Mouse (Mus musculus) liver, adult 2 months (tissue): ENCODE measurements at regions not wholly inside any gene's neighbourhood (a gene's known extent, or its start where the extent isn't known, plus 50 kb on each side); places are given as distances from the start of the nearest gene placed in this dataset.
A peak's percentile ranks its signal among the peaks of the same experiment; 100 is the strongest.

Source experiments
- DNase-seq: peaks from one replicate; pipeline ENCODE4 v3.0.0-alpha.2; 2011; ENCODE audit warnings: low read depth, low spot score; ENCODE audit errors: extremely low read depth
- H3K27ac ChIP-seq: fragments of 200-500 bp; replicated peaks from 2 replicates; pipeline ENCODE4 v1.5.1; 2012; ENCODE audit warnings: low read depth, mild to moderate bottlenecking, control low read depth, inconsistent platforms, low read length; ENCODE audit not compliant: insufficient read depth
- H3K27me3 ChIP-seq: fragments of 200-500 bp; 2 replicates; pipeline ENCODE4 v1.6.1; 2012; ENCODE audit warnings: mild to moderate bottlenecking, moderate library complexity, low read length, inconsistent platforms; ENCODE audit not compliant: control insufficient read depth, insufficient read depth
- H3K36me3 ChIP-seq: fragments of 200-500 bp; 2 replicates; pipeline ENCODE4 v1.6.1; 2012; ENCODE audit warnings: low read length, inconsistent platforms; ENCODE audit not compliant: control insufficient read depth, insufficient read depth
- H3K4me1 ChIP-seq: fragments of 200-500 bp; 2 replicates; pipeline ENCODE4 v1.6.1; 2011; ENCODE audit warnings: low read length; ENCODE audit not compliant: control insufficient read depth, insufficient read depth
- H3K4me3 ChIP-seq: fragments of 200-500 bp; 2 replicates; pipeline ENCODE4 v1.5.1; 2011; ENCODE audit warnings: low read depth, mild to moderate bottlenecking, control low read depth, low read length, moderate library complexity; ENCODE audit not compliant: insufficient read depth
- H3K79me2 ChIP-seq: fragments of 200-500 bp; 2 replicates; pipeline ENCODE4 v1.6.1; 2012; ENCODE audit warnings: inconsistent platforms, mild to moderate bottlenecking, low read length, moderate library complexity; ENCODE audit not compliant: control insufficient read depth, insufficient read depth
- H3K9ac ChIP-seq: fragments of 200-500 bp; 2 replicates; pipeline ENCODE4 v1.6.1; 2012; ENCODE audit warnings: low read depth, mild to moderate bottlenecking, control low read depth, inconsistent platforms, low read length
- CTCF ChIP-seq: fragments of 200-500 bp; IDR thresholded peaks from 2 replicates; pipeline ENCODE4 v1.5.1; 2011; ENCODE audit warnings: low read depth, low read length, control low read depth
- POLR2A ChIP-seq: fragments of 200-500 bp; IDR thresholded peaks from 2 replicates; pipeline ENCODE4 v1.6.1; 2011; ENCODE audit warnings: low read length, control low read depth; ENCODE audit not compliant: insufficient read depth; ENCODE audit errors: extremely low read depth
- WGBS: fragments of 180-500 bp; shearing (Covaris S2); methylation state at CpG from one replicate; pipeline ENCODE4 v1.1.7; 2018; 5-methylcytosine and 5-hydroxymethylcytosine counted together

GRCm38 (mm10) chr1:60829849-60830248, 57.0 kb upstream of the Ctla4 start:
- peak overlapping the region; percentile 68; the same call in 1 of the 2 replicates for H3K27ac ChIP-seq
- 31% methylated on average over 3 of the region's 3 CpGs for WGBS
- peak; percentile 81 for DNase-seq
- H3K9ac ChIP-seq: no peak overlapping the region
- H3K4me1 ChIP-seq: peaks cover 22% of the 10 kb centered on the region
- no peaks in the 10 kb centered on the region for H3K79me2 ChIP-seq
- H3K36me3 ChIP-seq: no peaks in the 10 kb centered on the region
- no peak overlapping the region for H3K4me3 ChIP-seq
- H3K27me3 ChIP-seq: no peaks in the 10 kb centered on the region
- TF ChIP-seq CTCF (no peak), POLR2A (no peak)

- Histone ChIP-seq H3K79me2 (no peaks in the 10 kb centered on the region), H3K27ac (no peak overlapping the region), H3K9ac (no peak overlapping the region), H3K4me1 (peaks cover 9% of the 10 kb centered on the region; the same call in 1 of the 2 replicates), H3K36me3 (no peaks in the 10 kb centered on the region), H3K4me3 (no peak overlapping the region), H3K27me3 (no peaks in the 10 kb centered on the region)
- TF ChIP-seq CTCF: no peak
- peak; percentile 18 for DNase-seq
- 15% methylated on average over 2 of the region's 2 CpGs for WGBS
Observed at GRCm38 (mm10) chr1:60833668-60834067, 53.1 kb upstream of the Ctla4 start.
